ENCODE assay signal across 32 mouse cellular contexts in the genomic region with DNA sequence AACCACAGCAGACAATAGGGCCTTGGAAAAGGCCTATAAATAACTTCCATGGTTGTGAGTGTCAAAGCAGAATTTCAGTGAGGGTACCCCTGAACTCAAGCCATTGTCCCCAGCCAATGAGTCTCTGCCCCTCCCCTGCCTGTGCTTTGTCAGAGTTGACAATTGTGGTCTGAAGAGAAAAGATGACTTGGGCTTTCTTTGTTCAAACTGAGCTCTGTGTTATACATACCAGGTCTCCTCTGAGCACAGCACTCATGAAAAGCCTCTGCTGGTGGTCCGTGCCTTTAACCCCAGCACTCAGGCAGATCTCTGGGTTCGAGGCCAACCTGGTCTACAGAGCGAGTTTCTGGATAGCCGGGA. TPM values are rescaled to one million over a fixed set of nuclear protein-coding genes. Genes with fewer than 3 reads are reported as not detected.
DNase-seq lines count a peak whose midpoint lies in the region; ATAC-seq lines count a peak whose summit lies in the region.
"Had no signal": no experiment of that assay in that cellular context is flagged by ENCODE, and none has a peak within 500 bp of the region (broad histone marks: within the 10 kb centered on the region; RNA-seq: fewer than 3 reads in every experiment).

No protein-coding gene starts in this region.

- peak; percentile 74 for DNase-seq in embryo, embryonic 10 days (ENCODE audit: low spot score)
- no peak for DNase-seq in embryo, embryonic 9.5 days (ENCODE audit: extremely low spot score)
- DNase-seq in hindbrain, embryonic 11.5 days (ENCODE audit: low spot score), result peak; percentile 35
- DNase-seq in neural tube, embryonic 10.5 days (ENCODE audit: extremely low spot score, low spot score), result peak; percentile 19
- DNase-seq in layer of hippocampus, adult 18-20 months (ENCODE audit: low spot score in 2 of 2), result no peak
- no peak for DNase-seq in cerebellum, postnatal 10 days
- DNase-seq: adrenal gland, adult 2 months; adrenal gland, postnatal 36 days; cerebellum, adult 2 months; cerebellum, postnatal 25 days; kidney, adult 8-10 months; kidney, postnatal 4 days; lung, adult 18-20 months; lung, postnatal 4 days; retina, postnatal 1 day; right cerebral cortex, postnatal 14 days; thymus, adult 18-20 months; thymus, postnatal 36 days had no signal

- H3K36me3 ChIP-seq in hindbrain, embryonic 11.5 days (ENCODE audit: control insufficient read depth, insufficient read depth, low read length), result no peaks in the 10 kb centered on the region
- H3K36me3 ChIP-seq in hindbrain, embryonic 16.5 days (ENCODE audit: control insufficient read depth, insufficient read depth, low read length), result no peaks in the 10 kb centered on the region
- no peaks in the 10 kb centered on the region for H3K36me3 ChIP-seq in neural tube, embryonic 15.5 days
- H3K36me3 ChIP-seq: embryonic facial prominence, embryonic 15.5 days; forebrain, embryonic 12.5 days; limb, embryonic 10.5 days; limb, embryonic 15.5 days; stomach, embryonic 15.5 days had no signal

- H3K4me2 ChIP-seq in hindbrain, embryonic 11.5 days (replicated peaks; ENCODE audit: low read depth, low read length), result no peak overlapping the region
- H3K4me2 ChIP-seq in hindbrain, embryonic 16.5 days (ENCODE audit: low read length), result no peak overlapping the region
- H3K4me2 ChIP-seq in neural tube, embryonic 15.5 days, result no peak overlapping the region
- H3K4me2 ChIP-seq: embryonic facial prominence, embryonic 15.5 days; forebrain, embryonic 12.5 days; limb, embryonic 15.5 days; stomach, embryonic 15.5 days had no signal

- H3K27me3 ChIP-seq in hindbrain, embryonic 11.5 days (ENCODE audit: control insufficient read depth, insufficient read depth, low read length), result peaks cover 5% of the 10 kb centered on the region; the same call in 1 of the 2 replicates
- H3K27me3 ChIP-seq in hindbrain, embryonic 16.5 days (replicated peaks; ENCODE audit: control insufficient read depth, insufficient read depth, low read length), result peaks cover 6% of the 10 kb centered on the region; the same call in 1 of the 2 replicates
- peaks cover 8% of the 10 kb centered on the region for H3K27me3 ChIP-seq in neural tube, embryonic 15.5 days (replicated peaks)
- H3K27me3 ChIP-seq: CH12.LX; stomach, embryonic 15.5 days had no signal

- H3K9ac ChIP-seq in hindbrain, embryonic 11.5 days (ENCODE audit: low read depth, low read length), result no peak overlapping the region
- H3K9ac ChIP-seq in hindbrain, embryonic 16.5 days (ENCODE audit: low read depth, low read length), result no peak overlapping the region
- no peak overlapping the region for H3K9ac ChIP-seq in neural tube, embryonic 15.5 days (replicated peaks)
- H3K9ac ChIP-seq: embryonic facial prominence, embryonic 15.5 days; forebrain, embryonic 12.5 days; forebrain, postnatal 0 days; limb, embryonic 15.5 days; stomach, embryonic 15.5 days had no signal

- peak; percentile 45 for ATAC-seq in hindbrain, embryonic 11.5 days (ENCODE audit: low FRiP score)
- ATAC-seq in hindbrain, embryonic 16.5 days, result no peak
- ATAC-seq in neural tube, embryonic 15.5 days (ENCODE audit: low FRiP score), result no peak
- ATAC-seq: activated CD4-positive, CD25-positive, alpha-beta regulatory T cell, adult 4 months; intestine, embryonic 16.5 days had no signal

- H3K9me3 ChIP-seq in hindbrain, embryonic 11.5 days (ENCODE audit: control insufficient read depth, low read length), result no peaks in the 10 kb centered on the region
- no peaks in the 10 kb centered on the region for H3K9me3 ChIP-seq in hindbrain, embryonic 16.5 days (ENCODE audit: control insufficient read depth, low read length)
- no peaks in the 10 kb centered on the region for H3K9me3 ChIP-seq in neural tube, embryonic 15.5 days (replicated peaks)
- H3K9me3 ChIP-seq: embryonic facial prominence, embryonic 15.5 days; forebrain, embryonic 12.5 days; limb, embryonic 10.5 days; limb, embryonic 15.5 days; megakaryocyte, embryonic 14.5 days; stomach, embryonic 15.5 days had no signal

- H3K4me1 ChIP-seq in hindbrain, embryonic 11.5 days (replicated peaks; ENCODE audit: control insufficient read depth, insufficient read depth, low read length), result no peaks in the 10 kb centered on the region
- no peaks in the 10 kb centered on the region for H3K4me1 ChIP-seq in hindbrain, embryonic 16.5 days (ENCODE audit: control insufficient read depth, insufficient read depth, low read depth, low read length)
- no peaks in the 10 kb centered on the region for H3K4me1 ChIP-seq in neural tube, embryonic 15.5 days
- H3K4me1 ChIP-seq: embryonic facial prominence, embryonic 15.5 days; forebrain, embryonic 12.5 days; limb, embryonic 15.5 days; stomach, embryonic 15.5 days had no signal

- no peak overlapping the region for H3K4me3 ChIP-seq in hindbrain, embryonic 11.5 days (ENCODE audit: low read depth, low read length)
- no peak overlapping the region for H3K4me3 ChIP-seq in hindbrain, embryonic 16.5 days (ENCODE audit: low read length)
- H3K4me3 ChIP-seq in neural tube, embryonic 15.5 days (replicated peaks), result no peak overlapping the region
- H3K4me3 ChIP-seq: embryonic facial prominence, embryonic 15.5 days; forebrain, embryonic 12.5 days; limb, embryonic 10.5 days; limb, embryonic 15.5 days; megakaryocyte, embryonic 14.5 days; myocyte; stomach, embryonic 15.5 days had no signal

- WGBS in hindbrain, embryonic 11.5 days, result 32% methylated on average over 4 of the region's 4 CpGs
- WGBS in hindbrain, embryonic 16.5 days, result 23% methylated on average over 4 of the region's 4 CpGs
- WGBS in neural tube, embryonic 15.5 days, result 32% methylated on average over 4 of the region's 4 CpGs

- H3K27ac ChIP-seq in hindbrain, embryonic 11.5 days (ENCODE audit: low read depth, low read length), result no peak overlapping the region
- no peak overlapping the region for H3K27ac ChIP-seq in hindbrain, embryonic 16.5 days (ENCODE audit: low read depth, low read length)
- no peak overlapping the region for H3K27ac ChIP-seq in neural tube, embryonic 15.5 days (replicated peaks)
- H3K27ac ChIP-seq: embryonic facial prominence, embryonic 15.5 days; forebrain, embryonic 12.5 days; kidney, postnatal 0 days; limb, embryonic 10.5 days; limb, embryonic 15.5 days; stomach, embryonic 15.5 days had no signal

RNA-seq across cellular contexts. Expression of a gene that starts 5.8 kb away (rescaled TPM):
- polyA plus RNA-seq in hindbrain, embryonic 11.5 days (2014; fragmentation: Nextera tagmentation; extraction: Ambion mirVana), result 11.5 and 12.0 TPM in 2 replicates
- 13.2 and 14.4 TPM in 2 replicates for polyA plus RNA-seq in hindbrain, embryonic 16.5 days (2015; fragmentation: Nextera tagmentation; extraction: Ambion mirVana)
- 12.6 and 14.7 TPM in 2 replicates for polyA plus RNA-seq in neural tube, embryonic 15.5 days (2015; fragmentation: Nextera tagmentation; extraction: Ambion mirVana)
- 10 to 100 TPM; 17.8 to 20.1 TPM for total RNA-seq in layer of hippocampus, adult 18-20 months (2021)
- polyA plus RNA-seq: activated CD4-positive, CD25-positive, alpha-beta regulatory T cell, adult 4 months had no signal

Comparison
In these comparisons a context has a peak if more than half of its experiments do, and no peak if none do; other contexts are left out.
1. DNase-seq: peak in embryo, embryonic 10 days (single experiment), hindbrain, embryonic 11.5 days (single experiment) and neural tube, embryonic 10.5 days (single experiment); none in embryo, embryonic 9.5 days (single experiment), layer of hippocampus, adult 18-20 months (0 of 2) and cerebellum, postnatal 10 days (0 of 2).